Mouse (Mus musculus) CH12.LX (cell line): ENCODE results near the gene 2200002D01Rik. TPM values are rescaled to one million over a fixed set of nuclear protein-coding genes. Genes with fewer than 3 reads are reported as not detected.

Experiments used
- DNase-seq: peaks from one replicate; pipeline ENCODE4 v3.0.0-alpha.2; 2013; ENCODE audit errors: extremely low read depth
- H3K27ac ChIP-seq: 2 replicates; pipeline ENCODE4 v1.5.1; 2012; ENCODE audit warnings: low read depth, mild to moderate bottlenecking, control low read depth, moderate library complexity; ENCODE audit not compliant: insufficient read depth
- H3K27me3 ChIP-seq: replicated peaks from 2 replicates; pipeline ENCODE3; 2012; ENCODE audit warnings: inconsistent platforms
- H3K36me3 ChIP-seq, 2 experiments: replicated peaks in 1 of 2; 2 replicates each; pipeline versions ENCODE3 to v1.6.1; 2012; ENCODE audit warnings: inconsistent platforms in 1 of 2, low read length in 1 of 2, mild to moderate bottlenecking in 1 of 2, mixed read lengths in 1 of 2, moderate library complexity in 1 of 2; ENCODE audit not compliant: control insufficient read depth in 1 of 2, insufficient read depth in 1 of 2
- H3K4me1 ChIP-seq, 2 experiments: 2 replicates each; pipeline ENCODE4 v1.6.1; 2012; ENCODE audit warnings: inconsistent platforms in 1 of 2, moderate library complexity in 1 of 2; ENCODE audit not compliant: insufficient read depth in 2 of 2, control insufficient read depth in 1 of 2
- H3K4me2 ChIP-seq: 2 replicates; pipeline ENCODE4 v1.6.1; 2012; ENCODE audit warnings: low read depth, mild to moderate bottlenecking, control low read depth; ENCODE audit not compliant: poor library complexity, insufficient read depth, severe bottlenecking
- H3K4me3 ChIP-seq, 3 experiments: fragments of 150-350 bp in 1 of 3; sonication (generic) in 1 of 3; replicated peaks in 1 of 3; 2 replicates each; pipeline versions ENCODE3 to v1.5.1; 2011 to 2012; ENCODE audit warnings: low read depth in 2 of 3, low read length in 2 of 3, mild to moderate bottlenecking in 2 of 3, moderate library complexity in 2 of 3, control low read depth in 1 of 3, improper control_type of control experiment in 1 of 3, inconsistent platforms in 1 of 3, mixed read lengths in 1 of 3; ENCODE audit not compliant: poor library complexity in 1 of 3
- H3K79me2 ChIP-seq: replicated peaks from 2 replicates; pipeline ENCODE4 v1.6.1; 2012; ENCODE audit warnings: mild to moderate bottlenecking, moderate library complexity; ENCODE audit not compliant: control insufficient read depth, poor library complexity, insufficient read depth, severe bottlenecking; ENCODE audit errors: extremely low read depth
- H3K9ac ChIP-seq: 2 replicates; pipeline ENCODE4 v1.6.1; 2012; ENCODE audit warnings: low read depth, mild to moderate bottlenecking, control low read depth, moderate library complexity; ENCODE audit not compliant: insufficient read depth
- H3K9me3 ChIP-seq: replicated peaks from 2 replicates; pipeline ENCODE3; 2012; ENCODE audit warnings: low read length, inconsistent platforms, mixed read lengths
- CHD1 ChIP-seq: IDR thresholded peaks from 2 replicates; pipeline ENCODE4 v1.6.1; 2012; ENCODE audit warnings: low read depth, low read length, improper control_type of control experiment, inconsistent platforms
- CHD2 ChIP-seq: IDR thresholded peaks from 2 replicates; pipeline ENCODE4 v1.6.1; 2011; ENCODE audit warnings: low read length, improper control_type of control experiment
- CTCF ChIP-seq, 2 experiments: IDR thresholded peaks in 1 of 2; conservative IDR thresholded peaks in 1 of 2; 2 replicates each; pipeline ENCODE4 v1.5.1; 2011 to 2012; ENCODE audit warnings: low read depth in 2 of 2, low read length in 2 of 2, improper control_type of control experiment in 1 of 2, inconsistent platforms in 1 of 2, mild to moderate bottlenecking in 1 of 2, moderate library complexity in 1 of 2
- GABPA ChIP-seq: IDR thresholded peaks from 2 replicates; pipeline ENCODE4 v1.6.1; 2012; ENCODE audit warnings: low read depth, low read length, improper control_type of control experiment, inconsistent platforms; ENCODE audit not compliant: insufficient replicate concordance
- HCFC1 ChIP-seq: IDR thresholded peaks from 2 replicates; pipeline ENCODE4 v1.6.1; 2012; ENCODE audit warnings: low read depth, mild to moderate bottlenecking, inconsistent platforms, low read length, improper control_type of control experiment
- JUN ChIP-seq: IDR thresholded peaks from 2 replicates; pipeline ENCODE4 v1.6.1; 2011; ENCODE audit warnings: low read depth, mild to moderate bottlenecking, low read length, improper control_type of control experiment, moderate library complexity; ENCODE audit not compliant: insufficient read depth
- JUND ChIP-seq: conservative IDR thresholded peaks from 2 replicates; pipeline ENCODE4 v1.6.1; 2011; ENCODE audit warnings: low read depth, low read length, improper control_type of control experiment
- KAT2A ChIP-seq: IDR thresholded peaks from 2 replicates; pipeline ENCODE4 v1.6.1; 2012; ENCODE audit warnings: low read length, improper control_type of control experiment, inconsistent platforms; ENCODE audit not compliant: insufficient replicate concordance
- MAFK ChIP-seq: IDR thresholded peaks from 2 replicates; pipeline ENCODE4 v1.6.1; 2011; ENCODE audit warnings: low read length, improper control_type of control experiment; ENCODE audit not compliant: insufficient replicate concordance
- MAX ChIP-seq: IDR thresholded peaks from 2 replicates; pipeline ENCODE4 v1.6.1; 2011; ENCODE audit warnings: low read length, improper control_type of control experiment
- MEF2A ChIP-seq: IDR thresholded peaks from 2 replicates; pipeline ENCODE4 v1.6.1; 2014; ENCODE audit warnings: low read depth, mild to moderate bottlenecking, inconsistent platforms, low read length, improper control_type of control experiment, borderline replicate concordance
- NRF1 ChIP-seq: IDR thresholded peaks from 2 replicates; pipeline ENCODE4 v1.6.1; 2014; ENCODE audit warnings: low read depth, mild to moderate bottlenecking, inconsistent platforms, low read length, improper control_type of control experiment, moderate library complexity
- POLR2AphosphoS2 ChIP-seq: IDR thresholded peaks from 2 replicates; pipeline ENCODE4 v1.6.1; 2011; ENCODE audit warnings: low read depth, low read length, improper control_type of control experiment
- RAD21 ChIP-seq: IDR thresholded peaks from 2 replicates; pipeline ENCODE4 v1.6.1; 2011; ENCODE audit warnings: low read depth, mild to moderate bottlenecking, low read length, improper control_type of control experiment, moderate library complexity
- RCOR1 ChIP-seq: conservative IDR thresholded peaks from 2 replicates; pipeline ENCODE4 v1.6.1; 2012; ENCODE audit warnings: low read depth, mild to moderate bottlenecking, inconsistent platforms, low read length, improper control_type of control experiment
- SMC3 ChIP-seq: IDR thresholded peaks from 2 replicates; pipeline ENCODE4 v1.6.1; 2011; ENCODE audit warnings: low read depth, low read length, improper control_type of control experiment
- TBP ChIP-seq: conservative IDR thresholded peaks from 2 replicates; pipeline ENCODE4 v1.6.1; 2011; ENCODE audit warnings: low read depth, low read length, improper control_type of control experiment
- USF1 ChIP-seq: IDR thresholded peaks from 2 replicates; pipeline ENCODE4 v1.6.1; 2014; ENCODE audit warnings: low read depth, mild to moderate bottlenecking, inconsistent platforms, low read length, improper control_type of control experiment
- ZKSCAN1 ChIP-seq: IDR thresholded peaks from 2 replicates; pipeline ENCODE4 v1.6.1; 2012; ENCODE audit warnings: low read depth, inconsistent platforms, low read length, improper control_type of control experiment, borderline replicate concordance
- ZNF384 ChIP-seq: IDR thresholded peaks from 2 replicates; pipeline ENCODE4 v1.6.1; 2012; ENCODE audit warnings: low read depth, low read length, improper control_type of control experiment, inconsistent platforms
- dilution Hi-C: fragments of 300-500 bp; cut with MboI; formaldehyde crosslinking; loops from 2 replicates; pipeline ENCODE4 v1.14.3; 2020; ENCODE audit warnings: low sequenced_read_pairs; ENCODE audit not compliant: extremely low pct_unique_long_range_greater_than_20kb, extremely low pct_ligation_motif_present
- in situ Hi-C: fragments of 300-500 bp; cut with MboI; formaldehyde crosslinking; loops from 3 replicates; pipeline ENCODE4 v1.14.3; 2019; ENCODE audit warnings: low sequenced_read_pairs, low pct_ligation_motif_present, low pct_unique_long_range_greater_than_20kb, mixed read lengths
- polyA plus RNA-seq: library from polyadenylated mRNA; unstranded; fragments of >175 nt; gene quantifications from 2 replicates; pipeline ENCODE4 v1.2.1, GENCODE M21; 2012; ENCODE audit warnings: low read depth; ENCODE audit not compliant: insufficient read length
- total RNA-seq, 2 experiments: library from RNA; depleted of rRNA; stranded (reverse); fragments of 300-350 nt in 1 of 2; fragments of >200 nt in 1 of 2; gene quantifications; 2 replicates each; pipeline ENCODE4 v1.2.3; 2012 to 2014

Gene 2200002D01Rik
- total and polyA plus RNA-seq, 3 experiments: 5.8 TPM; not detected in 2

DNA sequence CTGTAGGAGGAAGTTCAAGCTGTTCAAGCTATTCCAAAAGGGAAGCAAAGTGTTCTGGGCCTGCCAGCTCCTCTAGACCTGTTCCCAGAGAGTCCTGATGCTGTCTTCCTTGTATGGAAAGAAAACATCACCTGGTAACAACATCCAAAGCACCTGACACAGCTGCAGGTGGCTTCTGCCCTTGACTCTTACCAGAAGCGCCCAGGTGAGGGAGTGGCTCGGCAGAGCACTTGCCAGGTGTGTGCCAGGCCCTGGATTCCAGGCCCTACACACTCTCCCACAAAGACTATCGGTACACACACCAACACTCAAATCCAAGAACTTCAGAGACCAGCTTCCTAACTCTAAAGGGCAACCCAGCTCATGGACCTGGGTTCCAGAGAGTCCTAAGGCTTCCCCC is 15.6 kb upstream of the 2200002D01Rik start:
- peaks cover 0 to 4% of the 10 kb centered on the region in 2 experiments for H3K36me3 ChIP-seq
- TF ChIP-seq RAD21 (no peak), NRF1 (no peak), CTCF (conservative IDR thresholded peaks at IDR 0.05 in 1 of 2, IDR thresholded peaks at IDR 0.05 in 1 of 2; ENCODE audit: low read depth in 2 of 2, low read length in 2 of 2) (no peak), MAFK (no peak), KAT2A (no peak), JUND (no peak), JUN (no peak), TBP (no peak), SMC3 (no peak), RCOR1 (no peak), ZNF384 (no peak), POLR2AphosphoS2 (no peak), CHD1 (no peak), GABPA (no peak), MAX (no peak)
- TF ChIP-seq, all 38 proteins: peak for 0
- no peaks in the 10 kb centered on the region for H3K79me2 ChIP-seq
- no peaks in the 10 kb centered on the region for H3K9me3 ChIP-seq
- H3K4me1 ChIP-seq: peaks cover 2 to 63% of the 10 kb centered on the region in 2 experiments; a peak in 3 of 4 replicates
- H3K27me3 ChIP-seq: no peaks in the 10 kb centered on the region
- dilution Hi-C loops (no loop called here), in situ Hi-C loops (no loop called here)
- no peak overlapping the region for H3K4me2 ChIP-seq
- H3K27ac ChIP-seq: no peak overlapping the region
- no peak overlapping the region for H3K9ac ChIP-seq
- no peak overlapping the region for H3K4me3 ChIP-seq
- no peak for DNase-seq

GRCm38 (mm10) chr7:29262151-29262550 is 13.9 kb upstream of the 2200002D01Rik start:
- Histone ChIP-seq H3K27me3 (no peaks in the 10 kb centered on the region), H3K36me3 (peaks cover 0 to 10% of the 10 kb centered on the region in 2 experiments), H3K79me2 (no peaks in the 10 kb centered on the region), H3K4me1 (peaks cover 8 to 78% of the 10 kb centered on the region in 2 experiments), H3K9me3 (no peaks in the 10 kb centered on the region), H3K27ac (no peak overlapping the region), H3K4me3 (no peak overlapping the region), H3K9ac (no peak overlapping the region), H3K4me2 (no peak overlapping the region)
- in situ Hi-C loops: no loop called here
- TF ChIP-seq TBP (no peak), CHD2 (no peak), USF1 (no peak), CTCF (conservative IDR thresholded peaks at IDR 0.05 in 1 of 2, IDR thresholded peaks at IDR 0.05 in 1 of 2; ENCODE audit: low read depth in 2 of 2, low read length in 2 of 2) (no peak), ZKSCAN1 (no peak), MAX (no peak), MEF2A (no peak), HCFC1 (no peak), JUND (no peak)
- dilution Hi-C loops: no loop called here
- DNase-seq: no peak
